In genomic region chr17:45735382-45736310, GRCm38 (mm10) we compare ENCODE assay signal across 8 mouse cellular contexts. TPM values are rescaled to one million over a fixed set of nuclear protein-coding genes. Genes with fewer than 3 reads are reported as not detected.
DNase-seq lines count a peak whose midpoint lies in the region; ATAC-seq lines count a peak whose summit lies in the region.

No protein-coding gene starts in this region.

- peak overlapping the region; percentile 55; the same call in 1 of the 2 replicates for H3K9ac ChIP-seq in limb, embryonic 15.5 days
- H3K9ac ChIP-seq in midbrain, embryonic 16.5 days (ENCODE audit: low read depth, low read length), result peak overlapping the region; percentile 84

- peak overlapping the region; percentile 69 for H3K4me2 ChIP-seq in limb, embryonic 15.5 days
- H3K4me2 ChIP-seq in midbrain, embryonic 16.5 days (ENCODE audit: low read length), result peak overlapping the region; percentile 86

- H3K4me3 ChIP-seq in limb, embryonic 15.5 days, result peak overlapping the region; percentile 49
- H3K4me3 ChIP-seq in midbrain, embryonic 16.5 days (ENCODE audit: low read depth, low read length), result peak overlapping the region; percentile 47

- 6% methylated on average over 10 of the region's 10 CpGs for WGBS in limb, embryonic 15.5 days
- 8% methylated on average over 10 of the region's 10 CpGs for WGBS in midbrain, embryonic 16.5 days

- H3K9me3 ChIP-seq in limb, embryonic 15.5 days, result no peaks in the 10 kb centered on the region
- H3K9me3 ChIP-seq in midbrain, embryonic 16.5 days (replicated peaks; ENCODE audit: control insufficient read depth, low read length, poor library complexity, severe bottlenecking), result no peaks in the 10 kb centered on the region

- peaks cover 49% of the 10 kb centered on the region for H3K4me1 ChIP-seq in limb, embryonic 15.5 days
- peaks cover 22% of the 10 kb centered on the region for H3K4me1 ChIP-seq in midbrain, embryonic 16.5 days (ENCODE audit: control insufficient read depth, insufficient read depth, low read length)

- peaks cover 12% of the 10 kb centered on the region; the same call in 1 of the 2 replicates for H3K27me3 ChIP-seq in limb, embryonic 15.5 days
- H3K27me3 ChIP-seq in midbrain, embryonic 16.5 days (ENCODE audit: control insufficient read depth, insufficient read depth, low read depth, low read length), result 0 out of 2 replicates have a peak, but pooled peaks cover 3% of the 10 kb centered on the region

- H3K36me3 ChIP-seq in limb, embryonic 15.5 days, result no peaks in the 10 kb centered on the region
- H3K36me3 ChIP-seq in midbrain, embryonic 16.5 days (ENCODE audit: control insufficient read depth, insufficient read depth, low read length), result no peaks in the 10 kb centered on the region

- ATAC-seq in limb, embryonic 15.5 days (ENCODE audit: insufficient number of reproducible peaks, low FRiP score, low TSS enrichment, low read depth), result 0 out of 2 replicates have a peak, but pooled peaks have one; percentile 7
- peak; percentile 37 for ATAC-seq in midbrain, embryonic 16.5 days

- peak overlapping the region; percentile 90 for H3K27ac ChIP-seq in limb, embryonic 15.5 days
- peak overlapping the region; percentile 93 for H3K27ac ChIP-seq in midbrain, embryonic 16.5 days (ENCODE audit: low read length)

- peak; percentile 87 to 91 for DNase-seq in left cerebral cortex, adult 18-20 months (ENCODE audit: low spot score in 2 of 2)
- DNase-seq in left cerebral cortex, adult 11 months (ENCODE audit: low spot score), result no peak
- peak; percentile 79 for DNase-seq in embryo, embryonic 11.5 days (ENCODE audit: low read depth, low spot score)
- DNase-seq in gastrocnemius, postnatal 4 days (ENCODE audit: low spot score in 2 of 2), result peak; percentile 81 to 86
- DNase-seq in kidney, adult 11 months, result peak; percentile 63
- DNase-seq in spleen, postnatal 10 days (ENCODE audit: low spot score in 2 of 2), result peak; percentile 62 to 82

RNA-seq across cellular contexts. Expression of gene 1600014C23Rik, which starts 2.0 kb away (rescaled TPM):
- not detected for total RNA-seq in left cerebral cortex, adult 18-20 months (2021)
- total RNA-seq in gastrocnemius, postnatal 4 days (2021), result not detected
- 0.63 TPM in 1 of 2 replicates, not detected in the other for polyA plus RNA-seq in limb, embryonic 15.5 days (2015; fragmentation: Nextera tagmentation; extraction: Ambion mirVana)
- 0.46 TPM in 1 of 2 replicates, not detected in the other for polyA plus RNA-seq in midbrain, embryonic 16.5 days (2015; fragmentation: Nextera tagmentation; extraction: Ambion mirVana)

RNA-seq across cellular contexts. Expression of gene Tmem63b, which starts 48.9 kb away (rescaled TPM):
- 100 to 1,000 TPM; 158 to 170 TPM for total RNA-seq in left cerebral cortex, adult 18-20 months (2021)
- 10 to 100 TPM; 48.6 to 56.4 TPM for total RNA-seq in gastrocnemius, postnatal 4 days (2021)
- 38.1 and 39.2 TPM in 2 replicates for polyA plus RNA-seq in limb, embryonic 15.5 days (2015; fragmentation: Nextera tagmentation; extraction: Ambion mirVana)
- 150 and 155 TPM in 2 replicates for polyA plus RNA-seq in midbrain, embryonic 16.5 days (2015; fragmentation: Nextera tagmentation; extraction: Ambion mirVana)

RNA-seq across cellular contexts. Expression of gene Mrpl14, which starts 49.5 kb away (rescaled TPM):
- total RNA-seq in left cerebral cortex, adult 18-20 months (2021), result 10 to 100 TPM; 42.0 to 45.8 TPM
- 10 to 100 TPM; 83.4 to 92.2 TPM for total RNA-seq in gastrocnemius, postnatal 4 days (2021)
- polyA plus RNA-seq in limb, embryonic 15.5 days (2015; fragmentation: Nextera tagmentation; extraction: Ambion mirVana), result 142 and 143 TPM in 2 replicates
- 115 and 118 TPM in 2 replicates for polyA plus RNA-seq in midbrain, embryonic 16.5 days (2015; fragmentation: Nextera tagmentation; extraction: Ambion mirVana)
